Mouse (Mus musculus): Measurements from ENCODE around the gene Mip. TPM values are rescaled to one million over a fixed set of nuclear protein-coding genes. Genes with fewer than 3 reads are reported as not detected.

Mip gene
- total and polyA plus RNA-seq, 3 experiments, result not detected

GRCm38 (mm10) chr10:128177316-128177715 lies 48.3 kb upstream of the Mip start:
- TF ChIP-seq MAZ (IDR thresholded peaks at IDR 0.05; ENCODE audit: low read depth, low read length) (no peak), PAX5 (IDR thresholded peaks at IDR 0.05; ENCODE audit: low read length) (no peak), UBTF (IDR thresholded peaks at IDR 0.05; ENCODE audit: low read depth, low read length) (no peak), E2F4 (IDR thresholded peaks at IDR 0.05; ENCODE audit: insufficient replicate concordance, low read depth, low read length) (no peak), MYC (IDR thresholded peaks at IDR 0.05; ENCODE audit: low read depth, low read length) (no peak), BHLHE40 (IDR thresholded peaks at IDR 0.05; ENCODE audit: low read depth, low read length) (no peak), ELF1 (IDR thresholded peaks at IDR 0.05; ENCODE audit: low read depth, low read length) (no peak), POLR2A (IDR thresholded peaks at IDR 0.05; ENCODE audit: low read depth, low read length) (no peak), NELFE (IDR thresholded peaks at IDR 0.05; ENCODE audit: low read depth, low read length) (no peak), CHD2 (IDR thresholded peaks at IDR 0.05; ENCODE audit: low read length) (no peak), JUND (conservative IDR thresholded peaks at IDR 0.05; ENCODE audit: low read depth, low read length) (no peak), MAFK (IDR thresholded peaks at IDR 0.05; ENCODE audit: insufficient replicate concordance, low read length) (no peak), CTCF (conservative IDR thresholded peaks at IDR 0.05 in 1 of 2, IDR thresholded peaks at IDR 0.05 in 1 of 2; ENCODE audit: low read depth in 2 of 2, low read length in 2 of 2) (no peak), ZC3H11A (IDR thresholded peaks at IDR 0.05; ENCODE audit: low read depth, low read length) (no peak), IRF4 (IDR thresholded peaks at IDR 0.05; ENCODE audit: low read depth, low read length) (no peak), MEF2A (IDR thresholded peaks at IDR 0.05; ENCODE audit: borderline replicate concordance, low read depth, low read length) (no peak), ZNF384 (IDR thresholded peaks at IDR 0.05; ENCODE audit: low read depth, low read length) (no peak)
- H3K4me2 ChIP-seq (ENCODE audit: insufficient read depth, low read depth, poor library complexity, severe bottlenecking), result no peak overlapping the region
- DNase-seq (ENCODE audit: extremely low read depth), result no peak
- H3K4me1 ChIP-seq (ENCODE audit: control insufficient read depth in 1 of 2, insufficient read depth in 2 of 2), result peaks cover 3 to 23% of the 10 kb centered on the region in 2 experiments; a peak in 3 of 4 replicates
- H3K27me3 ChIP-seq (replicated peaks), result no peaks in the 10 kb centered on the region
- peaks cover 7% of the 10 kb centered on the region; the same call in 1 of the 2 replicates for H3K79me2 ChIP-seq (replicated peaks; ENCODE audit: control insufficient read depth, extremely low read depth, insufficient read depth, poor library complexity, severe bottlenecking)
- in situ Hi-C loops (cut with MboI; ENCODE audit: low pct_ligation_motif_present, low pct_unique_long_range_greater_than_20kb, low sequenced_read_pairs) (loop anchor here (25.0 kb wide), 1 partner anchor 240 kb away; no protein-coding TSS in a partner anchor), dilution Hi-C loops (cut with MboI; ENCODE audit: extremely low pct_ligation_motif_present, extremely low pct_unique_long_range_greater_than_20kb, low sequenced_read_pairs) (no loop called here)
- no peaks in the 10 kb centered on the region for H3K36me3 ChIP-seq (replicated peaks in 1 of 2; ENCODE audit: control insufficient read depth in 1 of 2, insufficient read depth in 1 of 2, low read length in 1 of 2)
- H3K27ac ChIP-seq (ENCODE audit: insufficient read depth, low read depth), result no peak overlapping the region
- H3K9ac ChIP-seq (ENCODE audit: insufficient read depth, low read depth), result no peak overlapping the region
- no peaks in the 10 kb centered on the region for H3K9me3 ChIP-seq (replicated peaks; ENCODE audit: low read length)
- H3K4me3 ChIP-seq (replicated peaks in 1 of 3; ENCODE audit: low read depth in 2 of 3, low read length in 2 of 3, poor library complexity in 1 of 3), result no peak overlapping the region

- dilution Hi-C loops (cut with MboI; ENCODE audit: extremely low pct_ligation_motif_present, extremely low pct_unique_long_range_greater_than_20kb, low sequenced_read_pairs), result no loop called here
Measured at GRCm38 (mm10) chr10:128179989-128180388, 45.6 kb upstream of the Mip start, which contains the start of gene Rbms2. Gene Rbms2 (minus strand): TSS chr10:128180297.

More at GRCm38 (mm10) chr10:128179989-128180388, 45.6 kb upstream of the Mip start, which contains the start of gene Rbms2:
- no peaks in the 10 kb centered on the region for H3K36me3 ChIP-seq (replicated peaks in 1 of 2; ENCODE audit: control insufficient read depth in 1 of 2, insufficient read depth in 1 of 2, low read length in 1 of 2)
- no peak within 1 kb of the TSS for H3K9ac ChIP-seq (ENCODE audit: insufficient read depth, low read depth)
- peaks cover 7% of the 10 kb centered on the region; the same call in 1 of the 2 replicates for H3K79me2 ChIP-seq (replicated peaks; ENCODE audit: control insufficient read depth, extremely low read depth, insufficient read depth, poor library complexity, severe bottlenecking)
- no peaks in the 10 kb centered on the region for H3K27me3 ChIP-seq (replicated peaks)
- no peak for DNase-seq (ENCODE audit: extremely low read depth)
- H3K27ac ChIP-seq (ENCODE audit: insufficient read depth, low read depth), result no peak within 1 kb of the TSS
- H3K9me3 ChIP-seq (replicated peaks; ENCODE audit: low read length), result no peaks in the 10 kb centered on the region
- H3K4me2 ChIP-seq (ENCODE audit: insufficient read depth, low read depth, poor library complexity, severe bottlenecking), result no peak within 1 kb of the TSS
- in situ Hi-C loops (cut with MboI; ENCODE audit: low pct_ligation_motif_present, low pct_unique_long_range_greater_than_20kb, low sequenced_read_pairs), result loop anchor here (25.0 kb wide), 1 partner anchor 243 kb away; no protein-coding TSS in a partner anchor
- peaks cover 2 to 10% of the 10 kb centered on the region in 2 experiments; a peak in 2 of 4 replicates for H3K4me1 ChIP-seq (ENCODE audit: control insufficient read depth in 1 of 2, insufficient read depth in 2 of 2)
- TF ChIP-seq JUND (conservative IDR thresholded peaks at IDR 0.05; ENCODE audit: low read depth, low read length) (no peak), ZNF384 (IDR thresholded peaks at IDR 0.05; ENCODE audit: low read depth, low read length) (no peak), POLR2AphosphoS2 (IDR thresholded peaks at IDR 0.05; ENCODE audit: low read depth, low read length) (no peak)
- no peak within 1 kb of the TSS for H3K4me3 ChIP-seq (replicated peaks in 1 of 3; ENCODE audit: low read depth in 2 of 3, low read length in 2 of 3, poor library complexity in 1 of 3)
